Mouse (Mus musculus): ENCODE measurements around the gene Pigt. TPM values are rescaled to one million over a fixed set of nuclear protein-coding genes. Genes with fewer than 3 reads are reported as not detected.

The Pigt gene
- polyA plus RNA-seq, 2 experiments, result 21.7 to 25.6 TPM

GRCm38 (mm10) chr2:164460745-164461551, 36.4 kb upstream of the Pigt start, which contains the start of gene Gm20458:
Gene Gm20458, plus strand, starts transcription at chr2:164460967.
- H3K36me3 ChIP-seq (replicated peaks; ENCODE audit: control insufficient read depth, insufficient read depth, low read depth), result peaks cover 8% of the 10 kb centered on the region
- H3K4me2 ChIP-seq (ENCODE audit: low read depth), result peak within 1 kb of the TSS; percentile 73
- peaks cover 4 to 14% of the 10 kb centered on the region in 2 experiments for H3K4me1 ChIP-seq (replicated peaks; ENCODE audit: control insufficient read depth in 2 of 2, insufficient read depth in 2 of 2, low read length in 1 of 2)
- DNase-seq (ENCODE audit: low read depth in 3 of 3, low spot score in 3 of 3) (peak; percentile 92 to 93 (median 92)), ATAC-seq (ENCODE audit: insufficient read depth) (peak; percentile 98)
- TF ChIP-seq CTCF (IDR thresholded peaks at IDR 0.05; ENCODE audit: low read depth), result peak; percentile 86
- no peak for TF ChIP-seq EP300 (IDR thresholded peaks at IDR 0.05; ENCODE audit: low read depth)
- no peaks in the 10 kb centered on the region for H3K9me3 ChIP-seq (ENCODE audit: control insufficient read depth, low read length)
- H3K27ac ChIP-seq, result peak within 1 kb of the TSS; percentile 5; the same call in 1 of the 2 replicates
- peak within 1 kb of the TSS; percentile 77 for H3K9ac ChIP-seq (replicated peaks)
- WGBS (ENCODE audit: insufficient replicate concordance), result under 1% methylated on average over 75 of the region's 79 CpGs
- no peaks in the 10 kb centered on the region for H3K27me3 ChIP-seq (ENCODE audit: control insufficient read depth, insufficient read depth, low read length)
- peak within 1 kb of the TSS; percentile 80 to 87 for H3K4me3 ChIP-seq (ENCODE audit: insufficient read depth in 1 of 2, low read depth in 2 of 2, low read length in 2 of 2)

- no peak for ATAC-seq (ENCODE audit: insufficient read depth)
- H3K4me2 ChIP-seq (ENCODE audit: low read depth), result no peak overlapping the region
- no peak overlapping the region for H3K27ac ChIP-seq
- DNase-seq (ENCODE audit: low read depth in 3 of 3, low spot score in 3 of 3), result no peak
- no peak overlapping the region for H3K9ac ChIP-seq (replicated peaks)
- H3K27me3 ChIP-seq (ENCODE audit: control insufficient read depth, insufficient read depth, low read length), result no peaks in the 10 kb centered on the region
- H3K9me3 ChIP-seq (ENCODE audit: control insufficient read depth, low read length), result no peaks in the 10 kb centered on the region
- TF ChIP-seq EP300 (IDR thresholded peaks at IDR 0.05; ENCODE audit: low read depth) (no peak), CTCF (IDR thresholded peaks at IDR 0.05; ENCODE audit: low read depth) (no peak)
- no peak overlapping the region for H3K4me3 ChIP-seq (ENCODE audit: insufficient read depth in 1 of 2, low read depth in 2 of 2, low read length in 2 of 2)
- peaks cover 4 to 14% of the 10 kb centered on the region in 2 experiments for H3K4me1 ChIP-seq (replicated peaks; ENCODE audit: control insufficient read depth in 2 of 2, insufficient read depth in 2 of 2, low read length in 1 of 2)
- H3K36me3 ChIP-seq (replicated peaks; ENCODE audit: control insufficient read depth, insufficient read depth, low read depth), result peaks cover 8% of the 10 kb centered on the region
Measured at GRCm38 (mm10) chr2:164465161-164465560, 32.2 kb upstream of the Pigt start.

- Histone ChIP-seq H3K9ac (replicated peaks) (no peak overlapping the region), H3K4me3 (ENCODE audit: insufficient read depth in 1 of 2, low read depth in 2 of 2, low read length in 2 of 2) (no peak overlapping the region), H3K9me3 (ENCODE audit: control insufficient read depth, low read length) (no peaks in the 10 kb centered on the region), H3K36me3 (replicated peaks; ENCODE audit: control insufficient read depth, insufficient read depth, low read depth) (peaks cover 8% of the 10 kb centered on the region), H3K4me2 (ENCODE audit: low read depth) (no peak overlapping the region), H3K27ac (no peak overlapping the region), H3K27me3 (ENCODE audit: control insufficient read depth, insufficient read depth, low read length) (no peaks in the 10 kb centered on the region), H3K4me1 (replicated peaks; ENCODE audit: control insufficient read depth in 2 of 2, insufficient read depth in 2 of 2, low read length in 1 of 2) (peaks cover 4 to 11% of the 10 kb centered on the region in 2 experiments)
- ATAC-seq (ENCODE audit: insufficient read depth) (peak; percentile 67), DNase-seq (ENCODE audit: low read depth in 3 of 3, low spot score in 3 of 3) (no peak)
- WGBS (ENCODE audit: insufficient replicate concordance), result 44% methylated on average over 5 of the region's 5 CpGs
- TF ChIP-seq CTCF (IDR thresholded peaks at IDR 0.05; ENCODE audit: low read depth) (no peak), EP300 (IDR thresholded peaks at IDR 0.05; ENCODE audit: low read depth) (peak; percentile 39; the same call in 1 of the 2 replicates)
Measured at GRCm38 (mm10) chr2:164466787-164467186, 30.5 kb upstream of the Pigt start.

GRCm38 (mm10) chr2:164470254-164470653, 27.1 kb upstream of the Pigt start:
- Histone ChIP-seq H3K9me3 (ENCODE audit: control insufficient read depth, low read length) (no peaks in the 10 kb centered on the region), H3K36me3 (replicated peaks; ENCODE audit: control insufficient read depth, insufficient read depth, low read depth) (no peaks in the 10 kb centered on the region), H3K4me2 (ENCODE audit: low read depth) (no peak overlapping the region), H3K4me3 (ENCODE audit: insufficient read depth in 1 of 2, low read depth in 2 of 2, low read length in 2 of 2) (no peak overlapping the region), H3K4me1 (replicated peaks; ENCODE audit: control insufficient read depth in 2 of 2, insufficient read depth in 2 of 2, low read length in 1 of 2) (peaks cover 0 to 4% of the 10 kb centered on the region in 2 experiments; a peak in 1 of 4 replicates), H3K9ac (replicated peaks) (no peak overlapping the region), H3K27me3 (ENCODE audit: control insufficient read depth, insufficient read depth, low read length) (no peaks in the 10 kb centered on the region), H3K27ac (no peak overlapping the region)
- WGBS (ENCODE audit: insufficient replicate concordance), result 16% methylated on average over 10 of the region's 10 CpGs
- peak; percentile 73 for TF ChIP-seq CTCF (IDR thresholded peaks at IDR 0.05; ENCODE audit: low read depth)
- TF ChIP-seq EP300 (IDR thresholded peaks at IDR 0.05; ENCODE audit: low read depth), result no peak
- ATAC-seq (ENCODE audit: insufficient read depth) (no peak), DNase-seq (ENCODE audit: low read depth in 3 of 3, low spot score in 3 of 3) (peak in 2 of 3 experiments; percentile 26 to 37)

- H3K4me2 ChIP-seq (ENCODE audit: low read depth), result no peak within 1 kb of the TSS
- no peak within 1 kb of the TSS for H3K4me3 ChIP-seq (ENCODE audit: insufficient read depth in 1 of 2, low read depth in 2 of 2, low read length in 2 of 2)
- no peak within 1 kb of the TSS for H3K9ac ChIP-seq (replicated peaks)
- no peaks in the 10 kb centered on the region for H3K27me3 ChIP-seq (ENCODE audit: control insufficient read depth, insufficient read depth, low read length)
- no peak for TF ChIP-seq EP300 (IDR thresholded peaks at IDR 0.05; ENCODE audit: low read depth)
- TF ChIP-seq CTCF (IDR thresholded peaks at IDR 0.05; ENCODE audit: low read depth), result no peak
- H3K9me3 ChIP-seq (ENCODE audit: control insufficient read depth, low read length), result no peaks in the 10 kb centered on the region
- ATAC-seq (ENCODE audit: insufficient read depth), result no peak
- H3K4me1 ChIP-seq (replicated peaks; ENCODE audit: control insufficient read depth in 2 of 2, insufficient read depth in 2 of 2, low read length in 1 of 2), result no peaks in the 10 kb centered on the region
- H3K27ac ChIP-seq, result no peak within 1 kb of the TSS
- H3K36me3 ChIP-seq (replicated peaks; ENCODE audit: control insufficient read depth, insufficient read depth, low read depth), result no peaks in the 10 kb centered on the region
- 68% methylated on average over 6 of the region's 6 CpGs for WGBS (ENCODE audit: insufficient replicate concordance)
- DNase-seq (ENCODE audit: low read depth in 3 of 3, low spot score in 3 of 3), result no peak
Measured at GRCm38 (mm10) chr2:164473624-164474023, 23.7 kb upstream of the Pigt start, which contains the start of gene Trp53tg5. Gene Trp53tg5, minus strand, starts transcription at chr2:164473724.
